Mouse (Mus musculus) kidney, embryonic 14.5 days (tissue): ENCODE results near the gene Dlg1. TPM values are rescaled to one million over a fixed set of nuclear protein-coding genes. Genes with fewer than 3 reads are reported as not detected.

Source experiments
- ATAC-seq: fragments of 200-750 bp; cut with Nextera tagmentation; 2 replicates; pipeline ENCODE4 v1.8.0; 2017; ENCODE audit warnings: moderate number of reproducible peaks, mild to moderate bottlenecking, moderate TSS enrichment, moderate library complexity; ENCODE audit not compliant: low FRiP score, low TSS enrichment
- H3K27ac ChIP-seq: fragments of 300-500 bp; sonication (generic); 2 replicates; pipeline ENCODE4 v1.5.1; 2014; ENCODE audit warnings: low read depth, mild to moderate bottlenecking, low read length, moderate library complexity, mixed read lengths
- H3K27me3 ChIP-seq: fragments of 300-500 bp; sonication (generic); 2 replicates; pipeline ENCODE4 v1.6.1; 2014; ENCODE audit warnings: mild to moderate bottlenecking, low read length; ENCODE audit not compliant: control insufficient read depth, insufficient read depth
- H3K36me3 ChIP-seq: fragments of 300-500 bp; sonication (generic); 2 replicates; pipeline ENCODE4 v1.6.1; 2014; ENCODE audit warnings: low read length, mixed read lengths; ENCODE audit not compliant: control insufficient read depth, insufficient read depth
- H3K4me1 ChIP-seq: fragments of 300-500 bp; sonication (generic); 2 replicates; pipeline ENCODE4 v1.6.1; 2014; ENCODE audit warnings: low read length, mixed read lengths; ENCODE audit not compliant: control insufficient read depth, insufficient read depth
- H3K4me2 ChIP-seq: fragments of 300-500 bp; sonication (generic); replicated peaks from 2 replicates; pipeline ENCODE4 v1.6.1; 2014; ENCODE audit warnings: low read depth, mild to moderate bottlenecking, low read length
- H3K4me3 ChIP-seq: fragments of 300-500 bp; sonication (generic); 2 replicates; pipeline ENCODE4 v1.5.1; 2014; ENCODE audit warnings: mild to moderate bottlenecking, low read length
- H3K9ac ChIP-seq: fragments of 300-500 bp; sonication (generic); 2 replicates; pipeline ENCODE4 v1.6.1; 2014; ENCODE audit warnings: low read depth, mild to moderate bottlenecking, low read length, moderate library complexity
- H3K9me3 ChIP-seq: fragments of 300-500 bp; sonication (generic); 2 replicates; pipeline ENCODE4 v1.6.1; 2016; ENCODE audit warnings: low read length; ENCODE audit not compliant: control insufficient read depth
- WGBS: fragments of 180-500 bp; shearing (Covaris S2); extraction: QIAGEN DNeasy Blood & Tissue Kit; methylation state at CpG from one replicate; pipeline ENCODE4 v1.1.7; 2014; 5-methylcytosine and 5-hydroxymethylcytosine counted together
- polyA plus RNA-seq: library from polyadenylated mRNA; unstranded; fragments of >200 nt; fragmentation: Nextera tagmentation; extraction: Ambion mirVana; gene quantifications from 2 replicates; pipeline ENCODE4 v1.2.1, GENCODE M21; 2014

Gene Dlg1
- polyA plus RNA-seq, 1 experiment from 2014 or later: 35.4 TPM

GRCm38 (mm10) chr16:31626331-31626730 lies 36.9 kb upstream of the Dlg1 start:
- Histone ChIP-seq H3K27ac (no peak overlapping the region), H3K27me3 (no peaks in the 10 kb centered on the region), H3K4me3 (no peak overlapping the region), H3K9ac (no peak overlapping the region), H3K36me3 (no peaks in the 10 kb centered on the region), H3K4me2 (no peak overlapping the region), H3K4me1 (no peaks in the 10 kb centered on the region), H3K9me3 (no peaks in the 10 kb centered on the region)
- WGBS: 56% methylated on average over 6 of the region's 6 CpGs
- ATAC-seq: no peak

- 96% methylated on average over 4 of the region's 4 CpGs for WGBS
- no peak overlapping the region for H3K9ac ChIP-seq
- no peaks in the 10 kb centered on the region for H3K4me1 ChIP-seq
- no peaks in the 10 kb centered on the region for H3K36me3 ChIP-seq
- H3K27ac ChIP-seq: no peak overlapping the region
- no peaks in the 10 kb centered on the region for H3K9me3 ChIP-seq
- H3K4me2 ChIP-seq: no peak overlapping the region
- H3K4me3 ChIP-seq: no peak overlapping the region
- no peak for ATAC-seq
- no peaks in the 10 kb centered on the region for H3K27me3 ChIP-seq
These were observed 32.9 kb upstream of the Dlg1 start for GRCm38 (mm10) chr16:31630381-31630780.

DNA sequence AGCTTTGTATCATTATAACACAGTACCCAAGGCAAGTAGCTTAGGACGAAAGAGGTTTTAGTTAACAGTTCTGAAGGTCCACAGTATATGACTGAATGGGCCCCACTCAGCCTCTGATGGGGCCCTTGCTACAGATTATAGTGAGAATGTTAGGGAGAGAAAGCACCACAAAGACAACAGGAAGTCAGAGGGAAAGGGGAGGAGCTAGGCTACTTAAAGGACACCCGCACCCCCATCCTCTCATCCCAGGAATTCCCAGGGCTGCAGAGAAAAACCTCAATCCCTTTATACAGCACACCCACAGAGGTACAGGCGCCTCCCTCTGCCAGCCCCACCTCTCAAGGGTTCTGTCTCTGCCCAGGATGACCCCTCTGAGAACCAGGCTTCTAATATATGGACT lies 32.2 kb upstream of the Dlg1 start:
- WGBS: 78% methylated on average over 3 of the region's 3 CpGs
- Histone ChIP-seq H3K9ac (no peak overlapping the region), H3K9me3 (no peaks in the 10 kb centered on the region), H3K4me2 (no peak overlapping the region), H3K4me3 (no peak overlapping the region), H3K4me1 (no peaks in the 10 kb centered on the region), H3K27ac (no peak overlapping the region), H3K36me3 (no peaks in the 10 kb centered on the region), H3K27me3 (no peaks in the 10 kb centered on the region)
- no peak for ATAC-seq

DNA sequence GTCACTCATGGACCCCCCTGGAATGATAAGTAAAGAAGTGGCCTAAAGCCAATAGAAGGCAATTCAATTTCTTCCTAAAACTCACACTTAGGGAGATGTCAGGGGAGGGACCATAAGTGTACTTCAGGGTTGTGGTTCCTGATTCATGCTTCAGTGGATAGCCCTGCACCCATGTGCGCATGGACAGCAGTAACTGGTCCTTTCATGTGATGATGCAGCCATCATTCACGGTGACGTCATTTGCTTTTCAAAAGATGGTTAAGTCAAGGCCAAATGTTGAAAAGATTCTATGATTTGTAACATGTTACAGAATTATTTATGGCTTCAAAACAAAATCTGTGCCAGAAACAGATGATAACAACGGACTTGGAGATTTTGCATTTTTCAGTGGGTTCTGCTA lies 28.9 kb upstream of the Dlg1 start:
- Histone ChIP-seq H3K9ac (no peak overlapping the region), H3K4me2 (no peak overlapping the region), H3K4me1 (peaks cover 4% of the 10 kb centered on the region; the same call in 1 of the 2 replicates), H3K4me3 (no peak overlapping the region), H3K27ac (no peak overlapping the region), H3K9me3 (no peaks in the 10 kb centered on the region), H3K27me3 (no peaks in the 10 kb centered on the region), H3K36me3 (no peaks in the 10 kb centered on the region)
- ATAC-seq: no peak
- WGBS: 86% methylated on average over 4 of the region's 4 CpGs

GRCm38 (mm10) chr16:31638393-31638792 lies 24.9 kb upstream of the Dlg1 start:
- 34% methylated on average over 7 of the region's 7 CpGs for WGBS
- peak overlapping the region; percentile 5; the same call in 1 of the 2 replicates for H3K4me2 ChIP-seq

GRCm38 (mm10) chr16:31639946-31640345 lies 23.3 kb upstream of the Dlg1 start:
- Histone ChIP-seq H3K4me2 (no peak overlapping the region), H3K4me3 (no peak overlapping the region), H3K36me3 (no peaks in the 10 kb centered on the region), H3K9me3 (no peaks in the 10 kb centered on the region), H3K27ac (no peak overlapping the region), H3K4me1 (peaks cover 4% of the 10 kb centered on the region; the same call in 1 of the 2 replicates), H3K9ac (no peak overlapping the region), H3K27me3 (no peaks in the 10 kb centered on the region)
- no peak for ATAC-seq
- WGBS: 62% methylated on average over 4 of the region's 4 CpGs

More at GRCm38 (mm10) chr16:31638393-31638792, 24.9 kb upstream of the Dlg1 start:
- no peak overlapping the region for H3K27ac ChIP-seq
- H3K27me3 ChIP-seq: no peaks in the 10 kb centered on the region
- H3K4me1 ChIP-seq: peaks cover 4% of the 10 kb centered on the region; the same call in 1 of the 2 replicates
- no peaks in the 10 kb centered on the region for H3K36me3 ChIP-seq
- no peak overlapping the region for H3K4me3 ChIP-seq
- no peaks in the 10 kb centered on the region for H3K9me3 ChIP-seq
- H3K9ac ChIP-seq: no peak overlapping the region
- no peak for ATAC-seq

- no peak overlapping the region for H3K4me2 ChIP-seq
- no peak overlapping the region for H3K27ac ChIP-seq
- H3K9me3 ChIP-seq: no peaks in the 10 kb centered on the region
- WGBS: 31% methylated on average over 4 of the region's 4 CpGs
- H3K4me1 ChIP-seq: peaks cover 4% of the 10 kb centered on the region; the same call in 1 of the 2 replicates
- H3K9ac ChIP-seq: no peak overlapping the region
- ATAC-seq: peak; percentile 49; the same call in 1 of the 2 replicates
- no peak overlapping the region for H3K4me3 ChIP-seq
- H3K36me3 ChIP-seq: no peaks in the 10 kb centered on the region
- no peaks in the 10 kb centered on the region for H3K27me3 ChIP-seq
These were observed 21.5 kb upstream of the Dlg1 start for GRCm38 (mm10) chr16:31641776-31642175.

DNA sequence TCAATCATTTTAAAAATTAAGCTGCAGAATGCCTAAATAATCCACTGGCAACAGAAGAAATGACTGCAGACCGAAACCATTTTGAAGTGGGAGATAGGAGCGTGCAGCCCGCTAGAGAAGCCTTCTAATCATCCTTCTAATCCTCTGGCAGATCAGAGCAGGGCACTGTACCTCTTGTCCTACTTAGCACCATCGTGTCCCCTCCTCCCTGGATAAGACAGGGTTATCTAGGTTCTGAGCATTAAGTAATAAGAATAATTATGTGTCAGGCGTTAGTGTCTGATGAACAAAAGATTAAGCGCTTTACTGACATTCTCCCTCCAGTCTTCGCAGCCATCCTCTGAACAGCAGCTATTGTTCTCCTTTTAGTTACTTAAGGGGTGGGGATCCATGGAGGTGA lies 16.0 kb upstream of the Dlg1 start:
- 82% methylated on average over 7 of the region's 7 CpGs for WGBS
- H3K9me3 ChIP-seq: no peaks in the 10 kb centered on the region
- no peak for ATAC-seq

GRCm38 (mm10) chr16:31650788-31651187 lies 12.5 kb upstream of the Dlg1 start:
- H3K9me3 ChIP-seq: no peaks in the 10 kb centered on the region
- ATAC-seq: no peak
- WGBS: 14% methylated on average over 6 of the region's 6 CpGs
- no peak overlapping the region for H3K9ac ChIP-seq
- no peaks in the 10 kb centered on the region for H3K36me3 ChIP-seq
- no peaks in the 10 kb centered on the region for H3K4me1 ChIP-seq
- H3K4me2 ChIP-seq: no peak overlapping the region
- no peaks in the 10 kb centered on the region for H3K27me3 ChIP-seq
- no peak overlapping the region for H3K4me3 ChIP-seq
- no peak overlapping the region for H3K27ac ChIP-seq

More for the DNA sequence above, 16.0 kb upstream of the Dlg1 start:
- H3K36me3 ChIP-seq: no peaks in the 10 kb centered on the region
- no peak overlapping the region for H3K4me2 ChIP-seq
- no peak overlapping the region for H3K27ac ChIP-seq
- no peaks in the 10 kb centered on the region for H3K27me3 ChIP-seq
- H3K4me1 ChIP-seq: no peaks in the 10 kb centered on the region
- H3K4me3 ChIP-seq: no peak overlapping the region
- no peak overlapping the region for H3K9ac ChIP-seq
